ENCODE assay signal across 8 mouse cellular contexts in the genomic region with DNA sequence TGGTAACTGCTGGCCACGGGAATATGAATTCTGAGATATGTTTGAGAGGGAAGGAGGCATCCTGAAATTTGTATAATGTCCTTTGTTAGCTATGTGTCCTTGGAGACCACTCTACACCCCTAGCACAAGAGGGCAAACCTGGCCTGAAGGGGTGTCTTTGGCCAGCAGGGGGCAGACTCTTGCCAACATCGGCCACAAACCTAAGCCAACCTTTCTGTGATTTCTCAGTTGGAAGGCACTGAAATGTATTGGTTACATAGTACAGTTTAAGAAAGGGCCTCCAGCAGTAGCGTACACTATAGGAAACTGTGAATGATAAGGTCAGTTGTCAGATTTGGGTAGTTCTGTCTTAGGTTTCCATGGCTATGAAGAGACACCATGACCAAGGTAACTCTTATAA. TPM values are rescaled to one million over a fixed set of nuclear protein-coding genes. Genes with fewer than 3 reads are reported as not detected.
DNase-seq lines count a peak whose midpoint lies in the region; ATAC-seq and TF ChIP-seq lines count a peak whose summit lies in the region.

No protein-coding gene starts in this region.

- TF ChIP-seq CTCF in left cerebral cortex, adult 2 months (IDR thresholded peaks at IDR 0.05), result peak; percentile 82

- no peaks in the 10 kb centered on the region for H3K27me3 ChIP-seq in splenic B cell, adult 2 months (ENCODE audit: control insufficient read depth, insufficient read depth, low read length, poor library complexity, severe bottlenecking)

- DNase-seq in embryo, embryonic 10 days (ENCODE audit: low spot score), result peak; percentile 80
- no peak for DNase-seq in embryo, embryonic 9.5 days (ENCODE audit: extremely low spot score)
- DNase-seq in left cerebral cortex, adult 2 months (ENCODE audit: extremely low spot score in 1 of 2, low spot score in 2 of 2), result peak; percentile 65 to 79
- no peak for DNase-seq in left cerebral cortex, adult 11 months (ENCODE audit: low spot score)
- peak; percentile 54 for DNase-seq in R1 (ENCODE audit: low read depth, low spot score)
- peak; percentile 65 to 82 for DNase-seq in lung, postnatal 4 days
- DNase-seq in splenic B cell, adult 2 months (ENCODE audit: low read depth, low spot score), result peak; percentile 89

- H3K36me3 ChIP-seq in splenic B cell, adult 2 months (ENCODE audit: control insufficient read depth, insufficient read depth, low read length, poor library complexity, severe bottlenecking), result no peaks in the 10 kb centered on the region

- 0 out of 2 replicates have a peak, but pooled peaks have one; percentile 33 for ATAC-seq in erythroblast, adult 5-6 weeks (replicated peaks; ENCODE audit: low FRiP score, poor library complexity, severe bottlenecking)

- H3K4me3 ChIP-seq in left cerebral cortex, adult 2 months, result no peak overlapping the region

- intact Hi-C loops in left cerebral cortex, adult 2 months (cut with DNase I), result loop anchor here (2.0 to 5.0 kb wide), 3 partner anchors 53 to 96 kb away; a partner anchor contains a TSS

- H3K27ac ChIP-seq in left cerebral cortex, adult 2 months, result no peak overlapping the region

RNA-seq across cellular contexts. Expression of a gene that starts 15.0 kb away (rescaled TPM):
- 10 to 100 TPM; 67.3 to 74.2 TPM for total RNA-seq in left cerebral cortex, adult 2 months (2021)
- 7.7 and 12.9 TPM in 2 replicates for total RNA-seq in erythroblast, adult 5-6 weeks (2015; ENCODE audit: low replicate concordance)
- total RNA-seq in erythroblast, adult 5-6 weeks (2017; ENCODE audit: low replicate concordance), result 5.4 and 8.5 TPM in 2 replicates

Comparison
In these comparisons a context has a peak if more than half of its experiments do, and no peak if none do; other contexts are left out.
1. DNase-seq: peak in embryo, embryonic 10 days (single experiment), left cerebral cortex, adult 2 months (2 of 2), R1 (single experiment), lung, postnatal 4 days (2 of 2) and splenic B cell, adult 2 months (single experiment); none in embryo, embryonic 9.5 days (single experiment) and left cerebral cortex, adult 11 months (single experiment).
2. RNA of a gene that starts 15.0 kb away (total RNA-seq): 67.3 to 74.2 TPM in left cerebral cortex, adult 2 months; 5.4 to 12.9 TPM in erythroblast, adult 5-6 weeks; every median in the first group is over 4 times any median in the second.